Mouse (Mus musculus): Measurements from ENCODE around the gene Ubald1. TPM values are rescaled to one million over a fixed set of nuclear protein-coding genes. Genes with fewer than 3 reads are reported as not detected.
A peak's percentile ranks its signal among the peaks of the same experiment; 100 is the strongest.

Ubald1 gene
- polyA plus RNA-seq, 1 experiment, result 336 TPM

- no peaks in the 10 kb centered on the region for H3K27me3 ChIP-seq (replicated peaks)
- peaks cover 12% of the 10 kb centered on the region for H3K36me3 ChIP-seq (replicated peaks; ENCODE audit: low read length)
- TF ChIP-seq GATA1 (IDR thresholded peaks at IDR 0.05; ENCODE audit: borderline replicate concordance, low read length) (no peak), FLI1 (IDR thresholded peaks at IDR 0.05; ENCODE audit: low read length) (no peak)
- peak within 1 kb of the TSS; percentile 98 for H3K4me3 ChIP-seq (replicated peaks)
- H3K9me3 ChIP-seq, result no peaks in the 10 kb centered on the region
- H3K4me1 ChIP-seq, result peaks cover 77% of the 10 kb centered on the region
These were observed 5.9 kb upstream of the Ubald1 start, which contains the start of gene Mgrn1 for GRCm38 (mm10) chr16:4885760-4886689. TSS of gene Mgrn1 (plus strand) at chr16:4886249.

GRCm38 (mm10) chr16:4884930-4885329 lies 4.8 kb upstream of the Ubald1 start:
- H3K4me3 ChIP-seq (replicated peaks), result peak overlapping the region; percentile 98
- TF ChIP-seq GATA1 (IDR thresholded peaks at IDR 0.05; ENCODE audit: borderline replicate concordance, low read length) (no peak), FLI1 (IDR thresholded peaks at IDR 0.05; ENCODE audit: low read length) (no peak)

GRCm38 (mm10) chr16:4881400-4882351 lies 1.6 kb upstream of the Ubald1 start:
- H3K9me3 ChIP-seq, result no peaks in the 10 kb centered on the region
- H3K4me1 ChIP-seq, result peaks cover 70% of the 10 kb centered on the region
- H3K4me3 ChIP-seq (replicated peaks), result peak overlapping the region; percentile 93
- H3K36me3 ChIP-seq (replicated peaks; ENCODE audit: low read length), result peaks cover 11% of the 10 kb centered on the region
- TF ChIP-seq FLI1 (IDR thresholded peaks at IDR 0.05; ENCODE audit: low read length) (no peak), GATA1 (IDR thresholded peaks at IDR 0.05; ENCODE audit: borderline replicate concordance, low read length) (no peak)
- no peaks in the 10 kb centered on the region for H3K27me3 ChIP-seq (replicated peaks)

More at GRCm38 (mm10) chr16:4884930-4885329, 4.8 kb upstream of the Ubald1 start:
- Histone ChIP-seq H3K4me1 (peaks cover 70% of the 10 kb centered on the region), H3K27me3 (replicated peaks) (no peaks in the 10 kb centered on the region), H3K36me3 (replicated peaks; ENCODE audit: low read length) (peaks cover 9% of the 10 kb centered on the region), H3K9me3 (no peaks in the 10 kb centered on the region)

- H3K9me3 ChIP-seq, result no peaks in the 10 kb centered on the region
- H3K4me3 ChIP-seq (replicated peaks), result peak overlapping the region; percentile 93
- TF ChIP-seq GATA1 (IDR thresholded peaks at IDR 0.05; ENCODE audit: borderline replicate concordance, low read length) (no peak), FLI1 (IDR thresholded peaks at IDR 0.05; ENCODE audit: low read length) (no peak)
- H3K27me3 ChIP-seq (replicated peaks), result no peaks in the 10 kb centered on the region
- peaks cover 75% of the 10 kb centered on the region for H3K4me1 ChIP-seq
- H3K36me3 ChIP-seq (replicated peaks; ENCODE audit: low read length), result peaks cover 31% of the 10 kb centered on the region
These were observed 399 bp downstream of the Ubald1 start for GRCm38 (mm10) chr16:4879708-4880124.

GRCm38 (mm10) chr16:4879101-4879707 lies 911 bp downstream of the Ubald1 start:
- Histone ChIP-seq H3K4me3 (replicated peaks) (peak overlapping the region; percentile 93), H3K9me3 (no peaks in the 10 kb centered on the region), H3K4me1 (peaks cover 77% of the 10 kb centered on the region), H3K36me3 (replicated peaks; ENCODE audit: low read length) (peaks cover 36% of the 10 kb centered on the region), H3K27me3 (replicated peaks) (no peaks in the 10 kb centered on the region)
- no peak for TF ChIP-seq FLI1 (IDR thresholded peaks at IDR 0.05; ENCODE audit: low read length)
- TF ChIP-seq GATA1 (IDR thresholded peaks at IDR 0.05; ENCODE audit: borderline replicate concordance, low read length), result no peak

GRCm38 (mm10) chr16:4878192-4878885 lies 1.8 kb downstream of the Ubald1 start:
- Histone ChIP-seq H3K4me1 (peaks cover 78% of the 10 kb centered on the region), H3K27me3 (replicated peaks) (no peaks in the 10 kb centered on the region), H3K4me3 (replicated peaks) (peak overlapping the region; percentile 93), H3K36me3 (replicated peaks; ENCODE audit: low read length) (peaks cover 44% of the 10 kb centered on the region), H3K9me3 (no peaks in the 10 kb centered on the region)
- TF ChIP-seq GATA1 (IDR thresholded peaks at IDR 0.05; ENCODE audit: borderline replicate concordance, low read length) (no peak), FLI1 (IDR thresholded peaks at IDR 0.05; ENCODE audit: low read length) (no peak)

GRCm38 (mm10) chr16:4877701-4878100 lies 2.4 kb downstream of the Ubald1 start:
- TF ChIP-seq FLI1 (IDR thresholded peaks at IDR 0.05; ENCODE audit: low read length) (no peak), GATA1 (IDR thresholded peaks at IDR 0.05; ENCODE audit: borderline replicate concordance, low read length) (no peak)
- no peaks in the 10 kb centered on the region for H3K27me3 ChIP-seq (replicated peaks)
- no peaks in the 10 kb centered on the region for H3K9me3 ChIP-seq
- H3K36me3 ChIP-seq (replicated peaks; ENCODE audit: low read length), result peaks cover 50% of the 10 kb centered on the region
- peaks cover 84% of the 10 kb centered on the region for H3K4me1 ChIP-seq
- H3K4me3 ChIP-seq (replicated peaks), result peak overlapping the region; percentile 93

GRCm38 (mm10) chr16:4877195-4877594 lies 2.9 kb downstream of the Ubald1 start:
- H3K36me3 ChIP-seq (replicated peaks; ENCODE audit: low read length), result peaks cover 54% of the 10 kb centered on the region
- TF ChIP-seq GATA1 (IDR thresholded peaks at IDR 0.05; ENCODE audit: borderline replicate concordance, low read length), result no peak
- TF ChIP-seq FLI1 (IDR thresholded peaks at IDR 0.05; ENCODE audit: low read length), result no peak
- H3K27me3 ChIP-seq (replicated peaks), result no peaks in the 10 kb centered on the region
- H3K4me1 ChIP-seq, result peaks cover 87% of the 10 kb centered on the region
- no peaks in the 10 kb centered on the region for H3K9me3 ChIP-seq
- H3K4me3 ChIP-seq (replicated peaks), result peak overlapping the region; percentile 93
